Mouse (Mus musculus) ovary, postnatal 14 days (tissue): ENCODE measurements around the gene Igfn1.

ENCODE experiments used
- DNase-seq: peaks from one replicate; pipeline ENCODE4 v3.0.0; 2022; ENCODE audit warnings: low spot score

Igfn1 gene

GRCm38 (mm10) chr1:136007211-136008158 lies 1.3 kb upstream of the Igfn1 start, which contains the start of gene Tmem9:
TSS of gene Tmem9 (plus strand) at chr1:136008150.
- peak; percentile 56 for DNase-seq

- no peak for DNase-seq
Observed at GRCm38 (mm10) chr1:136001438-136001837, 4.7 kb downstream of the Igfn1 start.

GRCm38 (mm10) chr1:135999720-136000287 lies 6.3 kb downstream of the Igfn1 start:
- DNase-seq: no peak

GRCm38 (mm10) chr1:135997537-135997936 lies 8.6 kb downstream of the Igfn1 start:
- DNase-seq: no peak

- DNase-seq: no peak
Observed at GRCm38 (mm10) chr1:135993470-135993869, 12.7 kb downstream of the Igfn1 start.

GRCm38 (mm10) chr1:135989876-135990275 lies 16.3 kb downstream of the Igfn1 start:
- DNase-seq: no peak

- no peak for DNase-seq
Observed at GRCm38 (mm10) chr1:135984105-135984504, 22.0 kb downstream of the Igfn1 start.

GRCm38 (mm10) chr1:135972576-135972975 lies 33.6 kb downstream of the Igfn1 start:
- DNase-seq: no peak

- no peak for DNase-seq
Observed at GRCm38 (mm10) chr1:135970486-135970885, 35.7 kb downstream of the Igfn1 start.

- DNase-seq: no peak
Observed at GRCm38 (mm10) chr1:135967739-135968138, 38.4 kb downstream of the Igfn1 start.

GRCm38 (mm10) chr1:135964561-135964960 lies 41.6 kb downstream of the Igfn1 start:
- DNase-seq: no peak

GRCm38 (mm10) chr1:135963177-135963576 lies 43.0 kb downstream of the Igfn1 start:
- DNase-seq: no peak

GRCm38 (mm10) chr1:135958483-135958882 lies 47.7 kb downstream of the Igfn1 start:
- no peak for DNase-seq

- no peak for DNase-seq
Observed at GRCm38 (mm10) chr1:135948871-135949270, 57.3 kb downstream of the Igfn1 start.

- DNase-seq: no peak
Observed at GRCm38 (mm10) chr1:135946247-135946646, 59.9 kb downstream of the Igfn1 start.

- peak; percentile 55 for DNase-seq
Observed at GRCm38 (mm10) chr1:135945711-135946110, 60.4 kb downstream of the Igfn1 start.

GRCm38 (mm10) chr1:135944526-135945259 lies 61.4 kb downstream of the Igfn1 start:
- DNase-seq: peak; percentile 79

- DNase-seq: no peak
Observed at GRCm38 (mm10) chr1:135943713-135944112, 62.4 kb downstream of the Igfn1 start.

- DNase-seq: no peak
Observed at GRCm38 (mm10) chr1:135942116-135942515, 64.0 kb downstream of the Igfn1 start.

GRCm38 (mm10) chr1:135941259-135942006 lies 64.7 kb downstream of the Igfn1 start:
- DNase-seq: no peak

GRCm38 (mm10) chr1:135936091-135936490 lies 70.1 kb downstream of the Igfn1 start:
- DNase-seq: no peak
